Mouse (Mus musculus) MEL (cell line): Measurements from ENCODE around the gene Bfsp2.

Experiments
- HCFC1 ChIP-seq: IDR thresholded peaks from 2 replicates; pipeline ENCODE4 v1.6.1; 2012; ENCODE audit warnings: low read depth, mild to moderate bottlenecking, inconsistent platforms, low read length, improper control_type of control experiment, moderate library complexity
- KAT2A ChIP-seq: conservative IDR thresholded peaks from 2 replicates; pipeline ENCODE4 v1.6.1; 2012; ENCODE audit warnings: low read depth, low read length, improper control_type of control experiment, inconsistent platforms

DNA sequence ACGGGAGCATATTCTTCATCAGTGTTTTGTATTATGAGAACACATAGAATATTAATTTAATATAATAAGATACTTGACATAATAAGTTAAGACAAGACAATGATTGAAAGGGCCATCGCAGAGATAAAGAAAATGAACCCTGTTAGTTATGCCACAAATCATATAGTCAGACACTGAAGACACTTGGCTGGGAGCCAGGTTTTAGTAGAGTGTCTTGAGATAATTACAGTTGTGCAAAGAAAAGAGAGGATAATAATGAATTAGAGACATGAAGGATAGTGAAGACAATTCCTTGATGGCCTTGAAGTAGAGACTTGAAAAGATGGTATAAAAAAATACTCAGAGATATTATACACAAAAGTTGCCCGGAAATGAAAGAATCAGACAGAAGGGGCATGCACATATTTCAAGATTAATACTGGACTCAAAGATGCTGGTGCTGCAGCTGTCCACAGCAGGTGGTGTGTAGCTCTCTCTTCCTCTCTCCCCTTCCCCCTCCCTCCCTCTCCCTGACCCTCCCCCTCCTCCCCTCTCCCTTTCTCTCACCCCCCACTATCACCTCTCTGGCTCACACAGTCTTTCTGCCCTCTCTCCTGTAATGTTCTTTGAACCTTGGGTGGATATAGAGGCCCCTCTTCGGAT lies 72.0 kb downstream of the Bfsp2 start:
- TF ChIP-seq HCFC1 (no peak), KAT2A (no peak)
